Mouse (Mus musculus): ENCODE results near the gene Fuk. TPM values are rescaled to one million over a fixed set of nuclear protein-coding genes. Genes with fewer than 3 reads are reported as not detected.

The Fuk gene
- polyA plus RNA-seq, 1 experiment from 2014 or later, result 6.2 TPM

- Histone ChIP-seq H3K9ac (replicated peaks; ENCODE audit: low read depth) (no peak overlapping the region), H3K27me3 (replicated peaks; ENCODE audit: insufficient read depth, low read length) (no peaks in the 10 kb centered on the region), H3K9me3 (ENCODE audit: low read length) (no peaks in the 10 kb centered on the region), H3K4me1 (ENCODE audit: insufficient read depth, low read depth, low read length) (no peaks in the 10 kb centered on the region), H3K4me2 (replicated peaks; ENCODE audit: low read depth, low read length) (no peak overlapping the region), H3K4me3 (ENCODE audit: low read depth, low read length) (no peak overlapping the region), H3K36me3 (ENCODE audit: insufficient read depth, low read length) (peaks cover 11% of the 10 kb centered on the region; the same call in 1 of the 2 replicates), H3K27ac (ENCODE audit: low read length) (no peak overlapping the region)
- TF ChIP-seq EP300 (IDR thresholded peaks at IDR 0.05) (no peak), CTCF (IDR thresholded peaks at IDR 0.05) (no peak)
- DNase-seq (ENCODE audit: low spot score), result no peak
- WGBS, result 84% methylated on average over 16 of the region's 16 CpGs
- ATAC-seq, result no peak
Observed at GRCm38 (mm10) chr8:110888860-110889259, 13.4 kb downstream of the Fuk start.

GRCm38 (mm10) chr8:110888441-110888840, 13.8 kb downstream of the Fuk start:
- no peaks in the 10 kb centered on the region for H3K4me1 ChIP-seq (ENCODE audit: insufficient read depth, low read depth, low read length)
- ATAC-seq, result no peak
- no peak overlapping the region for H3K4me2 ChIP-seq (replicated peaks; ENCODE audit: low read depth, low read length)
- no peaks in the 10 kb centered on the region for H3K9me3 ChIP-seq (ENCODE audit: low read length)
- no peak overlapping the region for H3K4me3 ChIP-seq (ENCODE audit: low read depth, low read length)
- DNase-seq (ENCODE audit: low spot score), result no peak
- H3K27ac ChIP-seq (ENCODE audit: low read length), result no peak overlapping the region
- no peak overlapping the region for H3K9ac ChIP-seq (replicated peaks; ENCODE audit: low read depth)
- TF ChIP-seq EP300 (IDR thresholded peaks at IDR 0.05) (no peak), CTCF (IDR thresholded peaks at IDR 0.05) (no peak)
- H3K27me3 ChIP-seq (replicated peaks; ENCODE audit: insufficient read depth, low read length), result no peaks in the 10 kb centered on the region
- WGBS, result 90% methylated on average over 8 of the region's 8 CpGs
- peaks cover 15% of the 10 kb centered on the region; the same call in 1 of the 2 replicates for H3K36me3 ChIP-seq (ENCODE audit: insufficient read depth, low read length)

- Histone ChIP-seq H3K9me3 (ENCODE audit: low read length) (no peaks in the 10 kb centered on the region), H3K27ac (ENCODE audit: low read length) (no peak overlapping the region), H3K9ac (replicated peaks; ENCODE audit: low read depth) (no peak overlapping the region), H3K36me3 (ENCODE audit: insufficient read depth, low read length) (peaks cover 24% of the 10 kb centered on the region; the same call in 1 of the 2 replicates), H3K4me3 (ENCODE audit: low read depth, low read length) (no peak overlapping the region), H3K4me1 (ENCODE audit: insufficient read depth, low read depth, low read length) (no peaks in the 10 kb centered on the region), H3K27me3 (replicated peaks; ENCODE audit: insufficient read depth, low read length) (no peaks in the 10 kb centered on the region), H3K4me2 (replicated peaks; ENCODE audit: low read depth, low read length) (no peak overlapping the region)
- WGBS, result 86% methylated on average over 10 of the region's 10 CpGs
- TF ChIP-seq EP300 (IDR thresholded peaks at IDR 0.05), result no peak
- TF ChIP-seq CTCF (IDR thresholded peaks at IDR 0.05), result no peak
- DNase-seq (ENCODE audit: low spot score) (no peak), ATAC-seq (no peak)
Observed at GRCm38 (mm10) chr8:110887551-110887950, 14.7 kb downstream of the Fuk start.

- H3K4me2 ChIP-seq (replicated peaks; ENCODE audit: low read depth, low read length), result no peak overlapping the region
- H3K4me3 ChIP-seq (ENCODE audit: low read depth, low read length), result no peak overlapping the region
- H3K27ac ChIP-seq (ENCODE audit: low read length), result no peak overlapping the region
- DNase-seq (ENCODE audit: low spot score), result no peak
- H3K36me3 ChIP-seq (ENCODE audit: insufficient read depth, low read length), result peaks cover 32% of the 10 kb centered on the region
- no peaks in the 10 kb centered on the region for H3K27me3 ChIP-seq (replicated peaks; ENCODE audit: insufficient read depth, low read length)
- H3K9me3 ChIP-seq (ENCODE audit: low read length), result no peaks in the 10 kb centered on the region
- TF ChIP-seq CTCF (IDR thresholded peaks at IDR 0.05) (no peak), EP300 (IDR thresholded peaks at IDR 0.05) (no peak)
- ATAC-seq, result no peak
- H3K4me1 ChIP-seq (ENCODE audit: insufficient read depth, low read depth, low read length), result no peaks in the 10 kb centered on the region
- 79% methylated on average over 3 of the region's 3 CpGs for WGBS
- no peak overlapping the region for H3K9ac ChIP-seq (replicated peaks; ENCODE audit: low read depth)
Observed at GRCm38 (mm10) chr8:110886634-110887033, 15.7 kb downstream of the Fuk start.

- no peak for ATAC-seq
Observed at GRCm38 (mm10) chr8:110883824-110884223, 18.5 kb downstream of the Fuk start.

GRCm38 (mm10) chr8:110881741-110882310, 20.5 kb downstream of the Fuk start:
- H3K4me2 ChIP-seq (replicated peaks; ENCODE audit: low read depth, low read length), result no peak overlapping the region
- no peak for ATAC-seq
- H3K27ac ChIP-seq (ENCODE audit: low read length), result no peak overlapping the region
- WGBS, result 95% methylated on average over 10 of the region's 10 CpGs
- H3K9ac ChIP-seq (replicated peaks; ENCODE audit: low read depth), result no peak overlapping the region
- H3K36me3 ChIP-seq (ENCODE audit: insufficient read depth, low read length), result peaks cover 42% of the 10 kb centered on the region
- H3K9me3 ChIP-seq (ENCODE audit: low read length), result no peaks in the 10 kb centered on the region
- DNase-seq (ENCODE audit: low spot score), result no peak
- no peak for TF ChIP-seq EP300 (IDR thresholded peaks at IDR 0.05)
- TF ChIP-seq CTCF (IDR thresholded peaks at IDR 0.05), result no peak
- no peaks in the 10 kb centered on the region for H3K4me1 ChIP-seq (ENCODE audit: insufficient read depth, low read depth, low read length)
- no peaks in the 10 kb centered on the region for H3K27me3 ChIP-seq (replicated peaks; ENCODE audit: insufficient read depth, low read length)
- no peak overlapping the region for H3K4me3 ChIP-seq (ENCODE audit: low read depth, low read length)

More at GRCm38 (mm10) chr8:110883824-110884223, 18.5 kb downstream of the Fuk start:
- H3K4me2 ChIP-seq (replicated peaks; ENCODE audit: low read depth, low read length), result no peak overlapping the region
- TF ChIP-seq EP300 (IDR thresholded peaks at IDR 0.05) (no peak), CTCF (IDR thresholded peaks at IDR 0.05) (no peak)
- peaks cover 49% of the 10 kb centered on the region for H3K36me3 ChIP-seq (ENCODE audit: insufficient read depth, low read length)
- H3K27ac ChIP-seq (ENCODE audit: low read length), result no peak overlapping the region
- no peak overlapping the region for H3K9ac ChIP-seq (replicated peaks; ENCODE audit: low read depth)
- 95% methylated on average over 18 of the region's 18 CpGs for WGBS
- H3K27me3 ChIP-seq (replicated peaks; ENCODE audit: insufficient read depth, low read length), result no peaks in the 10 kb centered on the region
- H3K4me1 ChIP-seq (ENCODE audit: insufficient read depth, low read depth, low read length), result no peaks in the 10 kb centered on the region
- no peak for DNase-seq (ENCODE audit: low spot score)
- H3K9me3 ChIP-seq (ENCODE audit: low read length), result no peaks in the 10 kb centered on the region
- H3K4me3 ChIP-seq (ENCODE audit: low read depth, low read length), result no peak overlapping the region

All from lung, postnatal 0 days (tissue).